Mouse (Mus musculus): ENCODE measurements at regions not wholly inside any gene's neighbourhood (a gene's known extent, or its start where the extent isn't known, plus 50 kb on each side); places are given as distances from the start of the nearest gene placed in this dataset.
"Not testable (repeated sequence)": the region's sequence is repeated elsewhere in the genome, so short reads cannot be mapped to it uniquely, and the experiment has no call there.

GRCm38 (mm10) chr15:43581246-43581645, 3447.1 kb downstream of the 9330182O14Rik start:
- CTCF ChIA-PET: no interaction called here
- POLR2A ChIA-PET: interaction anchor here in 1 of 4 experiments (0.6 kb wide), 1 partner anchor 177 kb away, joined by 3 read pairs; no protein-coding TSS in a partner anchor

- POLR2A ChIA-PET: interaction anchor here in 1 of 4 experiments (0.6 kb wide), 1 partner anchor 67 kb away, joined by 4 read pairs; no protein-coding TSS in a partner anchor
- CTCF ChIA-PET: no interaction called here
Measured at GRCm38 (mm10) chr15:43585751-43586150, 3451.6 kb downstream of the 9330182O14Rik start.

GRCm38 (mm10) chr15:43588021-43588420, 3453.9 kb downstream of the 9330182O14Rik start:
- POLR2A ChIA-PET: no interaction called here
- CTCF ChIA-PET: no interaction called here

DNA sequence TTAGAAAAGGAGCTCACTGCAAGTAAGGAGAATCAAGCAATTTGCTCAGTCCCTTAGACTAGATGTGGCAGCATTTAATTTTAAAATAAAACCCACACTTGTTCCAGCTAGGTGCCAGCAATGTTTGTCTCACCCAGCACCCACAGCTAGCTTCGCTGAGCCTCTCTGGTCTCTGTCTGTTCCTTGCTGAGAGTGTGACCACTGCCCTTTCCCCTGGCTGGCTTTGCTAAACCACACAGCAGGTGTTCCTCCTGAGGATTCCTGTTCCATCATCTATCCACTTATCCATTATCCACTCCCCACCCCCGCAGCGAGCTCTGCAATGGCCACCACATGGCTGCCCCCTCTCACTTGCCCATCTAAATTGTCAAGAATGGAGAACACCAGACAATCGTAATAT, 3473.5 kb downstream of the 9330182O14Rik start:
- POLR2A ChIA-PET: no interaction called here
- CTCF ChIA-PET: no interaction called here

DNA sequence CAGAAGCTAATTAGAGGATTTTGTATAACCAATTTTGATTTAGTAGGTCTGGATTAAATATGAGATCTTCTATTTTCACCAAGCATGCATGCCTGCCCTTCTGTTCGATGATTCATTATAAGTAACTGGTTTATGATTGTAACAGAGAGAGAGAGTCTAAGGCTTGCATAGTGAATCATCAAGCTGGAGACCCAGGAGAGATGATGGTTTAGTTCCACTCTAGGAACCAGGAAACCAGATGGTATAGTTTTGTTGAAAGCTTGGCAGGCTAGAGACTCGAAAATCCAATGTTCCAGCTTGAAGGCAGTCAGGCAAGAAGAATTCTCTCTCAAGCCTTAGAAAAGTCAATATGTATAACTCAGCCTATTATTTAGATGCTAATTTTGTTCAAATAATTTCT, 3475.7 kb downstream of the 9330182O14Rik start:
- POLR2A ChIA-PET: no interaction called here
- CTCF ChIA-PET: no interaction called here

GRCm38 (mm10) chr15:43614004-43614661, 3480.0 kb downstream of the 9330182O14Rik start:
- CTCF ChIA-PET: no interaction called here
- POLR2A ChIA-PET: interaction anchor here in 1 of 4 experiments (0.5 kb wide), 1 partner anchor 141 kb away, joined by 4 read pairs; no protein-coding TSS in a partner anchor

- ChIA-PET CTCF (no interaction called here), POLR2A (no interaction called here)
Measured at GRCm38 (mm10) chr15:43615727-43616126, 3481.6 kb downstream of the 9330182O14Rik start.

DNA sequence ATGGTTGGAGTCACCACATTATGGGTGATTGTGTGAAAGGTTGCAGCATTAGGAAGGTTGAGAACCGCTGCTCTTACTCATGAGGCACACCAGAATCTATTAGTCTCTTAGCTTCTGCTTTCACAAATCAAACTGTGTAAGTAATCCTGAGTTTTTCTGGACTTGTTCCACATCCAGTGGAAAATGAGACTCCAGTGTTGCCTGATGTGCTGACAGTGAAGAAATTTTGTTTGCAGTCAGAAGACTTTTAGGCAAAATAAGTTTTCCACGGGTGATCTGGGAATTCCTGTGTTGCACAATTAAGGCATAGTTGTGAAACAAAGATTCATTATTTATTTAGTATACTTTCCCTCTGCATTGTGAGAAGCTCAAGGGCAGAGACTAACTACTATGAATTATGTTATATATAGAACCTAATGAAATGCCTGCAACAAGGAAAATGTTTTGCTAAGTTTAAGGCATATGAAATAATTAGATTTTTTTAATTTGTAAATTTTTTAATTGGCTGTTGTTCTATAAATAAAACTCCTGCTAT, 3490.3 kb downstream of the 9330182O14Rik start:
- ChIA-PET CTCF (no interaction called here), POLR2A (no interaction called here)

GRCm38 (mm10) chr15:43625021-43625510, 3490.9 kb downstream of the 9330182O14Rik start:
- CTCF ChIA-PET: no interaction called here
- POLR2A ChIA-PET: no interaction called here

GRCm38 (mm10) chr15:43650818-43651500, 3516.8 kb downstream of the 9330182O14Rik start:
- ChIA-PET POLR2A (no interaction called here), CTCF (no interaction called here)

GRCm38 (mm10) chr15:43663648-43664047, 3529.5 kb downstream of the 9330182O14Rik start:
- CTCF ChIA-PET: no interaction called here
- POLR2A ChIA-PET: interaction anchor here in 1 of 4 experiments (0.5 kb wide), 1 partner anchor 131 kb away, joined by 4 read pairs; no protein-coding TSS in a partner anchor

DNA sequence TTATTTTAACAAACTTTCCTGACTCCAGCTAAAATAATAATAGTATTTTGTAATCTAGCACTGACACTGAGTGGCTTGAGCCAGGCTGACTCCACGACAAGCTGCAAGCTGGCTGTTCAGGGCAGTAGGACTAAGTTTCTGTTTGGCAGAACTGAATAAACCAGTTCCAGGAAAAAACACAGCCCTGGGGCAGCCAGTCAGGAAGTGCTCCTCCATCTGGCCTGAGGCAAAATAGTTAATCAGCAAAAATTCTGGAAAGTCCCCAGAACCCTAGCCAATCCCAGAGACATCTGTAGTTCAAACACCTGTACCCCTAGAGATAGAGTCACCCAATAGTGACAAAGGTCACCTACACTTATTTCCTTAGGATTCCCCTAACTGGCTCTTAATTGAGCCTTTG, 3544.7 kb downstream of the 9330182O14Rik start:
- CTCF ChIA-PET: interaction anchor here in 1 of 4 experiments (0.6 kb wide), 1 partner anchor 131 kb away, joined by 5 read pairs; no protein-coding TSS in a partner anchor

DNA sequence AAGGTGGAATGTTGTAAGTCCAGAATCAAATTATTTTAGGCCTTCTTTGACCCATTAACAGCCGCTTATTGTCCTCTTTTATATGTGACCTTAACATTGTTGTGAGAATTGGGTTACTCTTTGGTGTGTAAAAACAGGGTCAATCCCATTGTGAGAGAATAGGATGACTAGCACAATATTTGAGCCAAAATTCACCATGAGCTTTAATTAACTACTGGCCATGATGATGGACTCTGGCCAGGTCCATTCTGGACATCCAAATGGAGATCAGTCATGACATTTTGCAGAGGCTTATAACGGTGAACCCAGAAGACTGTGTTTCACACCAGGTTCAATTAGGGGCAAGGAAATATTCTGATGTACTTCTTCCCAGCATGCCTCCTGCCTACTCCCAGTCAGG, 3548.0 kb downstream of the 9330182O14Rik start:
- ChIA-PET CTCF (no interaction called here), POLR2A (no interaction called here)

More for the DNA sequence above, 3544.7 kb downstream of the 9330182O14Rik start:
- POLR2A ChIA-PET: no interaction called here

DNA sequence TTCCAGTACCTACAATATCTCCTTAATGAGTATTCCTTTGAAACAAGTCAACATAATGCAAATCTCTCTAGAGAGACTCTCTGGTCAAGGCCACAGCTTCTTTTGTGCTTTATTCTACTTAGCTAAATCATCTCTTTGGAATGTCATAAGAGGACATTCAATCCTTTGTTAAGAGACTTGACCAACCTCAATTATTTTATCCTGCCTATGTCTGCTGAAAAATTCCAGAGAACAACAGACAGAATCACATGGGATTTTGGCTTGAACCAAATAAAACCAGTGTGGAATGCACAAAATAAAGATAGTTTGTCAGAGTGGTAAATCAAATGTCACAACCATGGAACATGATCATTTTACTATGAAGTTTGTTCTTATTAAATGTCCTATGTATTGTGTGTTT, 3557.8 kb downstream of the 9330182O14Rik start:
- POLR2A ChIA-PET, CTCF ChIA-PET: not testable (repeated sequence)

DNA sequence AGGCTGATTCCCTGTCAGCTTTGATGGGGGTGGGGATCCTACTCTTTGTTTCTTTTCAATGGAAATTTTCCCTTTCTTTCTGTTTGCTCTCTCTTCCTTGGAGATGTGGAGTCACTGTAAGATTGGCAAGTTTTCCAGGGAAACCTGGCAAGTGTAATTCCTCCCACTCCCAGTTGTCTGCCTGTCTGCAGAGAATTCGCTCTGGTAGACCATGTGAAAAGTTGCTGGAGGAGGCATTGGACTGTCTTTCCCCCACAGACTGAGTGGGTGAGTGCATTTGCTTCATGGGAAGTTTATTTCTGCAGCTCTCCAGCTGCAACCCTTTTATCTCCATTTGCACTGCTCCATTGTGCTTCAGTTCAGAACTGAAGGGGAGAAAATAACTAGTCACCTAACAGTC, 3561.3 kb downstream of the 9330182O14Rik start:
- CTCF ChIA-PET: no interaction called here

GRCm38 (mm10) chr15:43717035-43717434, 3582.9 kb downstream of the 9330182O14Rik start:
- POLR2A ChIA-PET: no interaction called here
- CTCF ChIA-PET: no interaction called here

More for the DNA sequence above, 3561.3 kb downstream of the 9330182O14Rik start:
- POLR2A ChIA-PET: no interaction called here

DNA sequence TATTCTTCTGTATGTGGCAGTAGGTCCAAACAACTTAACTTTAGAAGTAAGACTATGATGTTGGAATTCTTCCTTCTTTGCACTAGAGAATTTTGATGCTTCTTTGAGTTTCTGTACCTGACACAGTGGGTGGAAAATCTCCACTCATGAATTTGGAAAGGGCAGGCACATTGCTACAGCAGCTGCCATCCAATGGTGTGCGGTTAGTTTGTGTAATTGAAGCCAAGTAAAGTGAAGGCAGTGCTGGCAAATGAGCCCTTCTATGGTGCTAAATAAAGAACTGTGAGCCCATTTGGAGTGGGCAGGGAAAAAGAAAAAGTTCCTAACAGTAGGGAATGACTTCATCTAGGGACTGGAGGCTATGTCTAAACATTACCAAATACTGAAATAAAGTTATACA, 3583.4 kb downstream of the 9330182O14Rik start:
- CTCF ChIA-PET: no interaction called here
- POLR2A ChIA-PET: no interaction called here

GRCm38 (mm10) chr15:43720916-43721315, 3586.8 kb downstream of the 9330182O14Rik start:
- POLR2A ChIA-PET: no interaction called here

DNA sequence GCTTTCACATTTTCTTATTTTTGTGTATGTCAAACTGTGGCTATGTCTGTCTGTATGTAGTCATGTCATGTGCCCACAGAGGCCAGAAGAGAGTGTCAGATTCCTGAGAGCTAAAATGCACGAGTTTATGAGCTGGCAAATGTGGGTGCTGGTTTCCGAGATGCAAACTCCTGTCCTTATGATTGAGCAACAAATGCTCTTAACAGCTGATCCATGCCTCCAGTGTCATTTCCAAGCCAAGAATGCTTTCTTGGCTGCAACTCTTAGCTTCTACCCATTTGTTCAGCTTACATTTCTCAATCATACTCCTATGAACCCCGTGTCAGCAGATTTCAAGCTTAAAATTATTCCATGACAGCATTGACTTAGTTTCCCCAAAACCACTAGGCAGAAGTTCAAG, 3601.5 kb downstream of the 9330182O14Rik start:
- POLR2A ChIA-PET: no interaction called here

More at GRCm38 (mm10) chr15:43720916-43721315, 3586.8 kb downstream of the 9330182O14Rik start:
- CTCF ChIA-PET: interaction anchor here in 1 of 4 experiments (0.7 kb wide), 1 partner anchor 11 kb away, joined by 4 read pairs; no protein-coding TSS in a partner anchor

DNA sequence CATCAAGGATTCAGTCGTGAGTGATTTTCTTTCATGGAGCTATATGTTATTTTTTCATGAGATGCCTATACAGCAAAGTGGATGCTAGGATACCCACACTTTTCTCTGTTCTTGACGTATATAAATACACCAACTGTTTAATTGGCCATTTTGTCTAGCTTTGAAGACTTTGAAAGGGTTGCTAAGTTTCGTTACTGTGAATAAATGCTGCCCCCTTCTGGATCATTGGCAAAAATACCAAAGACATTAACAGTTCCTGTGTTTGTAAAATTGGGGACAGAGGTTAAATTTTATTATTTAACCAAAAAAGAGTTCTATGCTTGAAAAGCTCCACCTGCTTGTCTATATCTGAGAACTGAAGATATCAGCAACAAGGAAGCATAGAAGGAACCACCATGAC, 3624.1 kb downstream of the 9330182O14Rik start:
- ChIA-PET CTCF (interaction anchor here (0.6 to 1.3 kb wide), 13 partner anchors 10 to 795 kb away, joined by 3 to 8 read pairs (median 3); no protein-coding TSS in a partner anchor), POLR2A (interaction anchor here in 2 of 4 experiments (0.7 kb wide), 3 partner anchors 177 to 486 kb away, joined by 3 to 4 read pairs (median 3); no protein-coding TSS in a partner anchor)

More for the DNA sequence above, 3601.5 kb downstream of the 9330182O14Rik start:
- CTCF ChIA-PET: no interaction called here
